Mouse (Mus musculus) midbrain, postnatal 0 days (tissue): Measurements from ENCODE around the gene Msrb1. TPM values are rescaled to one million over a fixed set of nuclear protein-coding genes. Genes with fewer than 3 reads are reported as not detected.

Experiments
- ATAC-seq: fragments of 200-750 bp; cut with Nextera tagmentation; 2 replicates; pipeline ENCODE4 v1.8.0; 2017; ENCODE audit warnings: moderate number of reproducible peaks, mild to moderate bottlenecking, moderate TSS enrichment, moderate library complexity; ENCODE audit not compliant: low FRiP score
- DNase-seq: peaks from one replicate; pipeline ENCODE4 v3.0.0-alpha.2; 2015; ENCODE audit warnings: low spot score
- H3K27ac ChIP-seq: fragments of 300-500 bp; sonication (generic); 2 replicates; pipeline ENCODE4 v1.5.1; 2014; ENCODE audit warnings: low read depth, mild to moderate bottlenecking, low read length, mixed read lengths
- H3K27me3 ChIP-seq: fragments of 300-500 bp; sonication (generic); 2 replicates; pipeline ENCODE4 v1.6.1; 2014; ENCODE audit warnings: low read length, control low read depth, mixed read lengths; ENCODE audit not compliant: insufficient read depth
- H3K36me3 ChIP-seq: fragments of 300-500 bp; sonication (generic); 2 replicates; pipeline ENCODE4 v1.6.1; 2014; ENCODE audit warnings: low read length, control low read depth, mixed read lengths; ENCODE audit not compliant: insufficient read depth
- H3K4me1 ChIP-seq: fragments of 300-500 bp; sonication (generic); 2 replicates; pipeline ENCODE4 v1.6.1; 2014; ENCODE audit warnings: mild to moderate bottlenecking, control low read depth, antibody characterized with exemption, low read length, mixed read lengths; ENCODE audit not compliant: insufficient read depth
- H3K4me2 ChIP-seq: fragments of 300-500 bp; sonication (generic); 2 replicates; pipeline ENCODE4 v1.6.1; 2014; ENCODE audit warnings: low read depth, mild to moderate bottlenecking, low read length, mixed read lengths; ENCODE audit not compliant: poor library complexity, severe bottlenecking
- H3K4me3 ChIP-seq: fragments of 300-500 bp; sonication (generic); 2 replicates; pipeline ENCODE4 v1.5.1; 2014; ENCODE audit warnings: low read depth, mild to moderate bottlenecking, low read length, moderate library complexity
- H3K9ac ChIP-seq: fragments of 300-500 bp; sonication (generic); replicated peaks from 2 replicates; pipeline ENCODE4 v1.6.1; 2014; ENCODE audit warnings: mild to moderate bottlenecking, low read length, moderate library complexity, mixed read lengths; ENCODE audit not compliant: poor library complexity, severe bottlenecking
- H3K9me3 ChIP-seq: fragments of 300-500 bp; sonication (generic); 2 replicates; pipeline ENCODE4 v1.6.1; 2016; ENCODE audit warnings: low read length, control low read depth
- CTCF ChIP-seq: IDR thresholded peaks from 2 replicates; pipeline ENCODE4 v1.5.1; 2016; ENCODE audit warnings: antibody characterized with exemption, mild to moderate bottlenecking
- WGBS: fragments of 180-500 bp; shearing (Covaris S2); extraction: QIAGEN DNeasy Blood & Tissue Kit; methylation state at CpG from one replicate; pipeline ENCODE4 v1.1.7; 2014; 5-methylcytosine and 5-hydroxymethylcytosine counted together
- polyA plus RNA-seq: library from polyadenylated mRNA; unstranded; fragments of >200 nt; fragmentation: Nextera tagmentation; extraction: Ambion mirVana; gene quantifications from 2 replicates; pipeline ENCODE4 v1.2.1, GENCODE M21; 2015
- total RNA-seq: library from RNA; depleted of rRNA; stranded (reverse); fragments of >200 nt; gene quantifications from 2 replicates; pipeline ENCODE4 v1.2.3, GENCODE M21; 2014

Gene Msrb1
- total and polyA plus RNA-seq, 2 experiments from 2014 or later = 9.6 to 22.6 TPM

- H3K4me2 ChIP-seq = no peak overlapping the region
- no peak overlapping the region for H3K9ac ChIP-seq
- DNase-seq = no peak
- no peak overlapping the region for H3K4me3 ChIP-seq
- H3K27ac ChIP-seq = no peak overlapping the region
- H3K36me3 ChIP-seq = 0 out of 2 replicates have a peak, but pooled peaks cover 3% of the 10 kb centered on the region
- 76% methylated on average over 5 of the region's 5 CpGs for WGBS
- no peak for TF ChIP-seq CTCF
- no peaks in the 10 kb centered on the region for H3K4me1 ChIP-seq
- H3K9me3 ChIP-seq = no peaks in the 10 kb centered on the region
- no peak for ATAC-seq
- no peaks in the 10 kb centered on the region for H3K27me3 ChIP-seq
Measured at GRCm38 (mm10) chr17:24743896-24744295, 7.5 kb downstream of the Msrb1 start.

DNA sequence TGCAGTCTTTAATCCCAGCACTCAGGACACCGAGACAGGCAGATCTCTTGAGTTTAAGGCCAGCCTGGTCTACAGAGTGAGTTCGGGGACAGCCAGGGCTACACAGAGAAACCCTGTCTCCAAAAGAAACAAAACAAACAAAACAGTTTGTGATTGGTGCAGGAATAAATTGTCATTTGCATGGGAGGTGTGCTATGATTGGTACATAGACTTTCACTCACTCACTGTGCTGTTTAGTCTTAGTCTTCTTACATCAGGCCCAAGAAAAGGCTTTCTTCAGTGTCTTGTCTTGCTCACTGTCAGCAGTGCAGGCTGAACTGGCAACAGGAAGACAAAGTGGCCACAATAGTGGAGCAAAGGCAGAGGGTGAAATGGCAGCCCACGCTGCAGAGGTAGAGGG lies 7.9 kb downstream of the Msrb1 start:
- H3K36me3 ChIP-seq = 0 out of 2 replicates have a peak, but pooled peaks cover 3% of the 10 kb centered on the region
- WGBS = 76% methylated on average over 3 of the region's 3 CpGs
- no peak overlapping the region for H3K4me2 ChIP-seq
- no peak for DNase-seq
- H3K9ac ChIP-seq = no peak overlapping the region
- TF ChIP-seq CTCF = no peak
- H3K27ac ChIP-seq = no peak overlapping the region
- no peaks in the 10 kb centered on the region for H3K9me3 ChIP-seq
- H3K4me1 ChIP-seq = no peaks in the 10 kb centered on the region
- no peaks in the 10 kb centered on the region for H3K27me3 ChIP-seq
- ATAC-seq = no peak
- no peak overlapping the region for H3K4me3 ChIP-seq

- WGBS = 20% methylated on average over 7 of the region's 7 CpGs
- ATAC-seq (peak; percentile 73), DNase-seq (peak; percentile 95)
- Histone ChIP-seq H3K4me2 (no peak overlapping the region), H3K27me3 (peaks cover 10% of the 10 kb centered on the region), H3K36me3 (0 out of 2 replicates have a peak, but pooled peaks cover 3% of the 10 kb centered on the region), H3K9me3 (no peaks in the 10 kb centered on the region), H3K27ac (no peak overlapping the region; the same call in 1 of the 2 replicates), H3K9ac (no peak overlapping the region), H3K4me1 (no peaks in the 10 kb centered on the region), H3K4me3 (no peak overlapping the region)
- TF ChIP-seq CTCF = peak; percentile 95
Measured at GRCm38 (mm10) chr17:24745526-24746497, 9.4 kb downstream of the Msrb1 start.

- H3K36me3 ChIP-seq = 0 out of 2 replicates have a peak, but pooled peaks cover 3% of the 10 kb centered on the region
- WGBS = 40% methylated on average over 4 of the region's 4 CpGs
- DNase-seq (no peak), ATAC-seq (no peak)
- H3K9me3 ChIP-seq = no peaks in the 10 kb centered on the region
- H3K9ac ChIP-seq = no peak overlapping the region
- no peak overlapping the region for H3K4me2 ChIP-seq
- no peaks in the 10 kb centered on the region for H3K4me1 ChIP-seq
- H3K27ac ChIP-seq = no peak overlapping the region
- TF ChIP-seq CTCF = no peak
- H3K4me3 ChIP-seq = no peak overlapping the region
- H3K27me3 ChIP-seq = peaks cover 21% of the 10 kb centered on the region
Measured at GRCm38 (mm10) chr17:24746986-24747385, 10.5 kb downstream of the Msrb1 start.

DNA sequence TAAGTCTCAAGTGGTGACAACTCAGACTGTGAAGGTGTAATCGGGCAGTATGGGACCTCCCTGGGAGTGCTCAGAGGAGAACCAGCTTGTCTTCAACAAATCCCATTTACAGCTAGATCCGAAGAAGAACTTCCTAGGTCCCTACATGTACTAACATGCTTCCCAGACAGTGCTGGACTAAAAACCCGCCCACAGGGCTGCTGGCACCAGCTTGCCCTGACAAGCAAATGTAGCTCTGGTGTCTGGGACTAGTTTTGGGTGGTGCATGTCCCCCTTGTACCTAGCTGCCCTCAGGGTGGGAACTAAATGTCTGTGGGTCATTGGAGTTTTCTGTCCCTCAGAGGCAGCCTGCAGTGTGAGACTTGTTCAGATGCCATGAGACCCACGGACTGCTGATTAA lies 15.1 kb downstream of the Msrb1 start:
- no peak for DNase-seq

More for the DNA sequence above, 15.1 kb downstream of the Msrb1 start:
- Histone ChIP-seq H3K27ac (no peak overlapping the region), H3K9ac (no peak overlapping the region), H3K27me3 (peaks cover 58% of the 10 kb centered on the region), H3K9me3 (no peaks in the 10 kb centered on the region), H3K36me3 (no peaks in the 10 kb centered on the region), H3K4me1 (0 out of 2 replicates have a peak, but pooled peaks cover 3% of the 10 kb centered on the region), H3K4me2 (no peak overlapping the region), H3K4me3 (no peak overlapping the region)
- ATAC-seq = no peak
- TF ChIP-seq CTCF = no peak
- WGBS = 13% methylated on average over 4 of the region's 4 CpGs
